Mouse (Mus musculus) midbrain, embryonic 14.5 days (tissue): Measurements from ENCODE around the gene Cd44. TPM values are rescaled to one million over a fixed set of nuclear protein-coding genes. Genes with fewer than 3 reads are reported as not detected.

Experiments used
- ATAC-seq: fragments of 200-750 bp; cut with Nextera tagmentation; 2 replicates; pipeline ENCODE4 v1.8.0; 2017; ENCODE audit warnings: moderate number of reproducible peaks, moderate library complexity; ENCODE audit not compliant: low FRiP score, low TSS enrichment
- DNase-seq: peaks from one replicate; pipeline ENCODE4 v3.0.0-alpha.2; 2015
- H3K27ac ChIP-seq: fragments of 300-500 bp; sonication (generic); replicated peaks from 2 replicates; pipeline ENCODE4 v1.5.1; 2014; ENCODE audit warnings: mild to moderate bottlenecking, low read depth, low read length, moderate library complexity
- H3K27me3 ChIP-seq: fragments of 300-500 bp; sonication (generic); 2 replicates; pipeline ENCODE4 v1.6.1; 2014; ENCODE audit warnings: low read length, control low read depth, mixed read lengths; ENCODE audit not compliant: control insufficient read depth, insufficient read depth
- H3K36me3 ChIP-seq: fragments of 300-500 bp; sonication (generic); 2 replicates; pipeline ENCODE4 v1.6.1; 2014; ENCODE audit warnings: low read length, control low read depth; ENCODE audit not compliant: control insufficient read depth, insufficient read depth
- H3K4me1 ChIP-seq: fragments of 300-500 bp; sonication (generic); 2 replicates; pipeline ENCODE4 v1.6.1; 2014; ENCODE audit warnings: mild to moderate bottlenecking, antibody characterized with exemption, low read length, control low read depth; ENCODE audit not compliant: control insufficient read depth, insufficient read depth
- H3K4me2 ChIP-seq: fragments of 300-500 bp; sonication (generic); 2 replicates; pipeline ENCODE4 v1.6.1; 2014; ENCODE audit warnings: mild to moderate bottlenecking, low read length, moderate library complexity
- H3K4me3 ChIP-seq: fragments of 300-500 bp; sonication (generic); replicated peaks from 2 replicates; pipeline ENCODE4 v1.5.1; 2014; ENCODE audit warnings: low read depth, low read length
- H3K9ac ChIP-seq: fragments of 300-500 bp; sonication (generic); replicated peaks from 2 replicates; pipeline ENCODE4 v1.6.1; 2014; ENCODE audit warnings: mild to moderate bottlenecking, low read length, moderate library complexity
- H3K9me3 ChIP-seq: fragments of 300-500 bp; sonication (generic); 2 replicates; pipeline ENCODE4 v1.6.1; 2016; ENCODE audit warnings: low read length, control low read depth, mixed read lengths; ENCODE audit not compliant: control insufficient read depth
- WGBS: fragments of 180-500 bp; shearing (Covaris S2); extraction: QIAGEN DNeasy Blood & Tissue Kit; methylation state at CpG from one replicate; pipeline ENCODE4 v1.1.7; 2014; 5-methylcytosine and 5-hydroxymethylcytosine counted together
- polyA plus RNA-seq: library from polyadenylated mRNA; unstranded; fragments of >200 nt; fragmentation: Nextera tagmentation; extraction: Ambion mirVana; gene quantifications from 2 replicates; pipeline ENCODE4 v1.2.1, GENCODE M21; 2014

Gene Cd44
- polyA plus RNA-seq, 1 experiment from 2014 or later: 3.1 TPM

DNA sequence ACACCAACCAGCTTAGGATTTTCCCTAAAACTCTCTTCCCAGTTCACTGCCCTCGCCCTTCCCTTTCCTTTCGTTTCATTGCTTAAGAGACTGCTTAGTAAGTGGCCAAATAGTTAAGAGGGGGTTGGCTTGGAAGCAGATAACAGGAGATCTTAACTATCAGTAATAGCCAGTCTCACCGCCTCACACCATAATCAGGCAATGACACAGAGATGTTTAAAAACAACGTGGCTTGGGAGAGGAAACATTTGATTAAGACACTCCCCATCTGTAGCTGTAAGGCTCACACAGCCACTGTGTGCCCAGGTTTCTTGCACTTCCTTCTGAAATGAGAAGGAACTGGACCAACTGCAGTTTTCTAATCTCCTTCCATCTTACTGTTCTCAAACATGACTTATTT, 115.8 kb downstream of the Cd44 start:
- H3K4me3 ChIP-seq: no peak overlapping the region
- no peak for ATAC-seq
- no peak overlapping the region for H3K4me2 ChIP-seq
- H3K9me3 ChIP-seq: no peaks in the 10 kb centered on the region
- no peaks in the 10 kb centered on the region for H3K4me1 ChIP-seq
- no peak overlapping the region for H3K9ac ChIP-seq
- no peaks in the 10 kb centered on the region for H3K27me3 ChIP-seq
- DNase-seq: no peak
- 78% methylated on average over 4 of the region's 4 CpGs for WGBS
- peaks cover 4% of the 10 kb centered on the region for H3K36me3 ChIP-seq
- no peak overlapping the region for H3K27ac ChIP-seq

GRCm38 (mm10) chr2:102782751-102783150, 118.7 kb downstream of the Cd44 start:
- Histone ChIP-seq H3K9me3 (no peaks in the 10 kb centered on the region), H3K27ac (no peak overlapping the region), H3K27me3 (no peaks in the 10 kb centered on the region), H3K4me1 (no peaks in the 10 kb centered on the region), H3K36me3 (peaks cover 12% of the 10 kb centered on the region), H3K9ac (no peak overlapping the region), H3K4me3 (no peak overlapping the region), H3K4me2 (no peak overlapping the region)
- WGBS: 87% methylated on average over 7 of the region's 7 CpGs
- ATAC-seq (no peak), DNase-seq (no peak)

DNA sequence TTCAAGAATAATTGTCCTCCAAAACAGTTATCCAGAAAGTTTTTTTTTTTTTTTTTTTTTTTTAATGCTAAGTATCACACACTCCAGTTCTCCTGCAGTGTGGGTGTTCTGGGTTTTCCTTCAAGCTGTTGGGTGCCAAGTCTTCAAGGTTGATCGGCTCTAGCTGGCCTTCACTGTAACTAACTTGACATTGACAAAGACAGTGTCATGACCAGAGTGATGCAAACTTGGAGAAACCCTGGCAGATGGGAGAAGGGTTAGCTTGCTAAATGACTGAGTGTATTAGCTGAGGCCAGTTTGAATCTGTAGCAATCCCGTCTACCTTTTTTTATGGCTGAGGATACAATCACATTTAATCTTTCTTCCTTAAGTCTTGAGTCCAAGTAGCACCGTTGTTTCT, 123.3 kb downstream of the Cd44 start:
- no peak overlapping the region for H3K9ac ChIP-seq
- H3K27ac ChIP-seq: no peak overlapping the region
- ATAC-seq (no peak), DNase-seq (no peak)
- no peaks in the 10 kb centered on the region for H3K4me1 ChIP-seq
- H3K4me2 ChIP-seq: no peak overlapping the region
- H3K9me3 ChIP-seq: no peaks in the 10 kb centered on the region
- no peaks in the 10 kb centered on the region for H3K27me3 ChIP-seq
- H3K4me3 ChIP-seq: no peak overlapping the region
- 94% methylated on average over 3 of the region's 3 CpGs for WGBS
- H3K36me3 ChIP-seq: peaks cover 25% of the 10 kb centered on the region

- 55% methylated on average over 1 of the region's 1 CpGs for WGBS
- Histone ChIP-seq H3K9me3 (no peaks in the 10 kb centered on the region), H3K4me1 (no peaks in the 10 kb centered on the region), H3K4me3 (no peak overlapping the region), H3K4me2 (no peak overlapping the region), H3K9ac (no peak overlapping the region), H3K27me3 (no peaks in the 10 kb centered on the region), H3K36me3 (peaks cover 21% of the 10 kb centered on the region), H3K27ac (no peak overlapping the region)
- ATAC-seq: no peak
- DNase-seq: no peak
Measured at GRCm38 (mm10) chr2:102775561-102775960, 125.9 kb downstream of the Cd44 start.

DNA sequence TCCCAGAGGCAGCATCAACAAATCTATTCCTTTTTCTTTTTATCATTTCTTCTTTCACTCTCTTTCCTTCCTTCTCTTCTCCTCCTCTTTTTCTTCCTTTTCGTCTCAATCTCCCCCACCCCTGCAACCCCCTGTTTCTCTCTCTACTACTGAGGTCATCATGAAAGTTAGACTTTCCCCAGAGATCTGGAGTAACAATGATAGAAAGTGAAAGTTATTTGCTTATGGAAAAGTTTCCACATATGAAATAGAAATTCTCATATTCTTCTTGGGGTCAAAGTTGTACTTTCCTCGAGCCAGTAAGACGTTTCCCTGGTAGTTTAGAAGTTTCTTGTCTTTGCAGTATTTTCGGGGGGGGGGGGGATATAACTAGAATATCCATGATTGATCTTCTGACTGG, 126.8 kb downstream of the Cd44 start:
- no peak for ATAC-seq
- 91% methylated on average over 4 of the region's 4 CpGs for WGBS
- DNase-seq: no peak
- Histone ChIP-seq H3K27me3 (no peaks in the 10 kb centered on the region), H3K4me1 (no peaks in the 10 kb centered on the region), H3K36me3 (peaks cover 20% of the 10 kb centered on the region), H3K9ac (no peak overlapping the region), H3K4me3 (no peak overlapping the region), H3K4me2 (no peak overlapping the region), H3K9me3 (no peaks in the 10 kb centered on the region), H3K27ac (no peak overlapping the region)

- no peaks in the 10 kb centered on the region for H3K27me3 ChIP-seq
- H3K4me2 ChIP-seq: no peak overlapping the region
- H3K4me1 ChIP-seq: no peaks in the 10 kb centered on the region
- 98% methylated on average over 5 of the region's 5 CpGs for WGBS
- DNase-seq (no peak), ATAC-seq (no peak)
- H3K27ac ChIP-seq: no peak overlapping the region
- no peaks in the 10 kb centered on the region for H3K9me3 ChIP-seq
- peaks cover 18% of the 10 kb centered on the region for H3K36me3 ChIP-seq
- H3K4me3 ChIP-seq: no peak overlapping the region
- H3K9ac ChIP-seq: no peak overlapping the region
Measured at GRCm38 (mm10) chr2:102772276-102772675, 129.2 kb downstream of the Cd44 start.

GRCm38 (mm10) chr2:102771304-102771703, 130.2 kb downstream of the Cd44 start:
- no peaks in the 10 kb centered on the region for H3K27me3 ChIP-seq
- no peak overlapping the region for H3K4me2 ChIP-seq
- DNase-seq: no peak
- no peak for ATAC-seq
- H3K9me3 ChIP-seq: no peaks in the 10 kb centered on the region
- no peaks in the 10 kb centered on the region for H3K4me1 ChIP-seq
- H3K27ac ChIP-seq: no peak overlapping the region
- no peak overlapping the region for H3K4me3 ChIP-seq
- 89% methylated on average over 1 of the region's 1 CpGs for WGBS
- no peak overlapping the region for H3K9ac ChIP-seq
- peaks cover 14% of the 10 kb centered on the region for H3K36me3 ChIP-seq

DNA sequence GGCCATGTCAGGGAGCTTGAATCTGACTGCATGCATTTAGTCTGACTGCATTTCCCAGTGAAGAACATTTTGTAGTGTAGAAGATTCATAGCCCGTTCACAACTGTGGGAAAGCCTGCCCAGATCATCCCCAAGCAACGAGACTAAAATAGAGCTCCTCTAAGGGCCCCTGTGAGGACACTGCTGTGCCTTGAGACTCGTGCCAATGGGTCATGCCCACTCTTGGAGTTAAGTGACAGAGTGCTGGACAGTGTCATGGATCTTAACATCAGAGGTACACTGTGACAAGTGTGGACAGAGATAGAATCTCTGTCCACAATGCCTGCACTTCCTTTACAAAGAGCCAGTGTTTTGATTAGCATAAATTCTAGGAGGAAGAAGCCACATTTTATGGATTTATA, 133.2 kb downstream of the Cd44 start:
- 77% methylated on average over 3 of the region's 3 CpGs for WGBS
- ATAC-seq (no peak), DNase-seq (no peak)
- no peak overlapping the region for H3K27ac ChIP-seq
- H3K4me1 ChIP-seq: no peaks in the 10 kb centered on the region
- no peaks in the 10 kb centered on the region for H3K9me3 ChIP-seq
- H3K27me3 ChIP-seq: no peaks in the 10 kb centered on the region
- no peak overlapping the region for H3K9ac ChIP-seq
- H3K4me3 ChIP-seq: no peak overlapping the region
- peaks cover 27% of the 10 kb centered on the region; the same call in 1 of the 2 replicates for H3K36me3 ChIP-seq
- H3K4me2 ChIP-seq: no peak overlapping the region

DNA sequence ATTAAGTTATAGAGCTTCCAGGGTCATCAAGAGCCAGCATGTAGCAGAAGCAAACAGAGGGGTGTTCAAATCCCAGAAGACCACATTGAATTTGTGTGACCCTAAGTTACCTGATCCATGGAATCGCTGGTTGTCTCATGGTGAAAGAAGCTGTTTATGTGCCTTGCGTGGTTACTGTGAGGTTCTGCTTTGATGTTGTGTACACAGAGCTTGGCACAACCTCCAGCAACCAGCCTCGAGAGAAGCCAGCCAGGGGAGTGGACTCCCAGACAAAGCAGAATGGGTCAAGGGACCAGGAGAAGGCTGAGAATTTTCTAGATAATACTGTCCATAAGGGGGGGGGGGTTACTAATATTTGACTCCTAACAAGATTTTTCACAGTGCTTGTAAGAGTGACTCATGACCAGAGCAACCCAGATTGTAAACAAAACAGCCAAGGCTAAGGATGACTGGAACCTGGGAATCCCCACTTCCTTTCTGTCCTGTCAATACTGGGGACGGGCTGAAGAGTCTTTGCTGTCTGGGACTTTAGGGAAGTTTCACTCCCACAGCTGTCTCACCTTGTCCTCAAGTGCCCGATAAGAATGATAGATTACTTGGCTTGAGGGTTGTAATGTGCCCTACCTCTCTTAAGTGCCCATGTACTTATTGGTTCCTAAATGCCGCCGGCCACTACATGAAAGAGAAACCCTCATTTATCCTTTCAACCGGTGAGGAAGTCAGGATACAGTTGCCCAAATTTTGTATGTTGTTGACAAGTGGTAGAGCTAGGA, 136.7 kb downstream of the Cd44 start:
- no peak for ATAC-seq
- DNase-seq: no peak
- 89% methylated on average over 8 of the region's 8 CpGs for WGBS
- peaks cover 42% of the 10 kb centered on the region; the same call in 1 of the 2 replicates for H3K36me3 ChIP-seq
- H3K4me1 ChIP-seq: no peaks in the 10 kb centered on the region
- no peak overlapping the region for H3K4me3 ChIP-seq
- no peak overlapping the region for H3K4me2 ChIP-seq
- no peak overlapping the region for H3K9ac ChIP-seq
- no peaks in the 10 kb centered on the region for H3K27me3 ChIP-seq
- no peaks in the 10 kb centered on the region for H3K9me3 ChIP-seq
- H3K27ac ChIP-seq: no peak overlapping the region
